Mouse (Mus musculus) midbrain, embryonic 12.5 days (tissue): ENCODE data around the gene Slc5a9. TPM values are rescaled to one million over a fixed set of nuclear protein-coding genes. Genes with fewer than 3 reads are reported as not detected.
"Not testable (repeated sequence)": the region's sequence is repeated elsewhere in the genome, so short reads cannot be mapped to it uniquely, and the experiment has no call there.

Experiments used
- ATAC-seq: fragments of 200-750 bp; cut with Nextera tagmentation; 2 replicates; pipeline ENCODE4 v1.8.0; 2017; ENCODE audit warnings: low read depth, moderate TSS enrichment, moderate library complexity; ENCODE audit not compliant: low FRiP score
- H3K27ac ChIP-seq: fragments of 300-500 bp; sonication (generic); replicated peaks from 2 replicates; pipeline ENCODE4 v1.5.1; 2016; ENCODE audit warnings: mild to moderate bottlenecking
- H3K27me3 ChIP-seq: fragments of 300-500 bp; sonication (generic); 2 replicates; pipeline ENCODE4 v1.6.1; 2016; ENCODE audit warnings: mild to moderate bottlenecking
- H3K36me3 ChIP-seq: fragments of 300-500 bp; sonication (generic); 2 replicates; pipeline ENCODE4 v1.6.1; 2016
- H3K4me1 ChIP-seq: fragments of 300-500 bp; sonication (generic); 2 replicates; pipeline ENCODE4 v1.6.1; 2016
- H3K4me2 ChIP-seq: fragments of 300-500 bp; sonication (generic); replicated peaks from 2 replicates; pipeline ENCODE4 v1.6.1; 2016; ENCODE audit warnings: mild to moderate bottlenecking, moderate library complexity
- H3K4me3 ChIP-seq: fragments of 300-500 bp; sonication (generic); 2 replicates; pipeline ENCODE4 v1.5.1; 2016; ENCODE audit warnings: mild to moderate bottlenecking
- H3K9ac ChIP-seq: fragments of 300-500 bp; sonication (generic); replicated peaks from 2 replicates; pipeline ENCODE4 v1.6.1; 2016; ENCODE audit warnings: mild to moderate bottlenecking, moderate library complexity
- H3K9me3 ChIP-seq: fragments of 300-500 bp; sonication (generic); 2 replicates; pipeline ENCODE4 v1.6.1; 2016; ENCODE audit warnings: mild to moderate bottlenecking
- WGBS: fragments of 180-500 bp; shearing (Covaris S2); methylation state at CpG from one replicate; pipeline ENCODE4 v1.1.7; 2016; 5-methylcytosine and 5-hydroxymethylcytosine counted together
- polyA plus RNA-seq: library from polyadenylated mRNA; unstranded; fragments of >200 nt; fragmentation: Nextera tagmentation; extraction: Ambion mirVana; gene quantifications from 2 replicates; pipeline ENCODE4 v1.2.1, GENCODE M21; 2016

Slc5a9 gene
- polyA plus RNA-seq, result not detected in 2 replicates

GRCm38 (mm10) chr4:111902775-111903174 is at the start of gene Slc5a9:
Gene Slc5a9 (minus strand): TSS chr4:111902918.
- no peaks in the 10 kb centered on the region for H3K9me3 ChIP-seq
- H3K36me3 ChIP-seq, result no peaks in the 10 kb centered on the region
- no peak within 1 kb of the TSS for H3K4me3 ChIP-seq
- no peak within 1 kb of the TSS for H3K9ac ChIP-seq
- H3K27me3 ChIP-seq, result no peaks in the 10 kb centered on the region
- no peaks in the 10 kb centered on the region for H3K4me1 ChIP-seq
- no peak within 1 kb of the TSS for H3K4me2 ChIP-seq
- H3K27ac ChIP-seq, result no peak within 1 kb of the TSS
- no peak for ATAC-seq

GRCm38 (mm10) chr4:111919092-111919491 is 16.4 kb upstream of the Slc5a9 start, which contains the start of gene Skint8:
Gene Skint8 (plus strand): TSS chr4:111919392.
- Histone ChIP-seq H3K9ac (no peak within 1 kb of the TSS), H3K36me3 (no peaks in the 10 kb centered on the region), H3K9me3 (peaks cover 9% of the 10 kb centered on the region), H3K27me3 (no peaks in the 10 kb centered on the region), H3K4me3 (no peak within 1 kb of the TSS), H3K4me2 (no peak within 1 kb of the TSS), H3K27ac (no peak within 1 kb of the TSS), H3K4me1 (no peaks in the 10 kb centered on the region)
- ATAC-seq, result no peak
- 86% methylated on average over 1 of the region's 1 CpGs for WGBS

- no peak overlapping the region for H3K4me2 ChIP-seq
- H3K36me3 ChIP-seq, result no peaks in the 10 kb centered on the region
- no peak overlapping the region for H3K9ac ChIP-seq
- H3K4me3 ChIP-seq, result no peak overlapping the region
- no peaks in the 10 kb centered on the region for H3K27me3 ChIP-seq
- H3K27ac ChIP-seq, result no peak overlapping the region
- 0 out of 2 replicates have a peak, but pooled peaks have one; percentile 52 for ATAC-seq
- no peaks in the 10 kb centered on the region for H3K9me3 ChIP-seq
- no peaks in the 10 kb centered on the region for H3K4me1 ChIP-seq
- WGBS, result 42% methylated on average over 2 of the region's 2 CpGs
Measured at GRCm38 (mm10) chr4:111907926-111908325, 5.2 kb upstream of the Slc5a9 start.

GRCm38 (mm10) chr4:111901473-111901872 is 1.2 kb downstream of the Slc5a9 start:
- no peak overlapping the region for H3K4me3 ChIP-seq
- H3K27me3 ChIP-seq, result no peaks in the 10 kb centered on the region
- H3K4me1 ChIP-seq, result no peaks in the 10 kb centered on the region
- no peak overlapping the region for H3K27ac ChIP-seq
- no peak for ATAC-seq
- WGBS, result 74% methylated on average over 1 of the region's 1 CpGs
- H3K9ac ChIP-seq, result no peak overlapping the region
- no peak overlapping the region for H3K4me2 ChIP-seq
- H3K36me3 ChIP-seq, result no peaks in the 10 kb centered on the region
- no peaks in the 10 kb centered on the region for H3K9me3 ChIP-seq

GRCm38 (mm10) chr4:111900491-111900890 is 2.2 kb downstream of the Slc5a9 start:
- H3K4me1 ChIP-seq, H3K9ac ChIP-seq, H3K4me2 ChIP-seq, H3K9me3 ChIP-seq, H3K27ac ChIP-seq, H3K36me3 ChIP-seq, ATAC-seq, H3K27me3 ChIP-seq, H3K4me3 ChIP-seq: not testable (repeated sequence)
- 88% methylated on average over 1 of the region's 1 CpGs for WGBS

- no peaks in the 10 kb centered on the region for H3K9me3 ChIP-seq
- H3K27me3 ChIP-seq, result no peaks in the 10 kb centered on the region
- no peak for ATAC-seq
- H3K4me3 ChIP-seq, result no peak overlapping the region
- no peaks in the 10 kb centered on the region for H3K4me1 ChIP-seq
- no peak overlapping the region for H3K27ac ChIP-seq
- no peaks in the 10 kb centered on the region for H3K36me3 ChIP-seq
- WGBS, result 73% methylated on average over 4 of the region's 4 CpGs
- no peak overlapping the region for H3K9ac ChIP-seq
- no peak overlapping the region for H3K4me2 ChIP-seq
Measured at GRCm38 (mm10) chr4:111898566-111898965, 4.2 kb downstream of the Slc5a9 start.

GRCm38 (mm10) chr4:111897755-111898154 is 5.0 kb downstream of the Slc5a9 start:
- H3K36me3 ChIP-seq, result no peaks in the 10 kb centered on the region
- no peak for ATAC-seq
- H3K27me3 ChIP-seq, result no peaks in the 10 kb centered on the region
- H3K4me2 ChIP-seq, result no peak overlapping the region
- no peak overlapping the region for H3K9ac ChIP-seq
- 67% methylated on average over 1 of the region's 1 CpGs for WGBS
- no peaks in the 10 kb centered on the region for H3K9me3 ChIP-seq
- no peak overlapping the region for H3K27ac ChIP-seq
- no peak overlapping the region for H3K4me3 ChIP-seq
- H3K4me1 ChIP-seq, result no peaks in the 10 kb centered on the region

- no peaks in the 10 kb centered on the region for H3K27me3 ChIP-seq
- no peak overlapping the region for H3K9ac ChIP-seq
- no peak overlapping the region for H3K4me2 ChIP-seq
- ATAC-seq, result no peak
- no peak overlapping the region for H3K4me3 ChIP-seq
- H3K4me1 ChIP-seq, result no peaks in the 10 kb centered on the region
- H3K9me3 ChIP-seq, result no peaks in the 10 kb centered on the region
- no peaks in the 10 kb centered on the region for H3K36me3 ChIP-seq
- H3K27ac ChIP-seq, result no peak overlapping the region
Measured at GRCm38 (mm10) chr4:111892138-111892537, 10.6 kb downstream of the Slc5a9 start.

- Histone ChIP-seq H3K4me2 (no peak overlapping the region), H3K9ac (no peak overlapping the region), H3K9me3 (no peaks in the 10 kb centered on the region), H3K27me3 (no peaks in the 10 kb centered on the region), H3K36me3 (no peaks in the 10 kb centered on the region), H3K27ac (no peak overlapping the region), H3K4me1 (no peaks in the 10 kb centered on the region), H3K4me3 (no peak overlapping the region)
- WGBS, result 23% methylated on average over 4 of the region's 4 CpGs
- peak; percentile 73 for ATAC-seq
Measured at GRCm38 (mm10) chr4:111886607-111887006, 16.1 kb downstream of the Slc5a9 start.

GRCm38 (mm10) chr4:111886018-111886417 is 16.7 kb downstream of the Slc5a9 start:
- Histone ChIP-seq H3K9ac (no peak overlapping the region), H3K36me3 (no peaks in the 10 kb centered on the region), H3K27me3 (no peaks in the 10 kb centered on the region), H3K4me3 (no peak overlapping the region), H3K4me1 (no peaks in the 10 kb centered on the region), H3K27ac (no peak overlapping the region), H3K9me3 (no peaks in the 10 kb centered on the region), H3K4me2 (peak overlapping the region; percentile 30; the same call in 1 of the 2 replicates)
- 13% methylated on average over 7 of the region's 7 CpGs for WGBS
- peak; percentile 71 for ATAC-seq

GRCm38 (mm10) chr4:111883543-111883942 is 19.2 kb downstream of the Slc5a9 start:
- no peaks in the 10 kb centered on the region for H3K36me3 ChIP-seq
- no peak for ATAC-seq
- WGBS, result 93% methylated on average over 12 of the region's 12 CpGs
- H3K27me3 ChIP-seq, result no peaks in the 10 kb centered on the region
- no peak overlapping the region for H3K4me2 ChIP-seq
- no peak overlapping the region for H3K27ac ChIP-seq
- H3K9ac ChIP-seq, result no peak overlapping the region
- H3K9me3 ChIP-seq, result no peaks in the 10 kb centered on the region
- no peaks in the 10 kb centered on the region for H3K4me1 ChIP-seq
- no peak overlapping the region for H3K4me3 ChIP-seq

- Histone ChIP-seq H3K4me3 (no peak overlapping the region), H3K4me1 (no peaks in the 10 kb centered on the region), H3K4me2 (no peak overlapping the region), H3K27ac (no peak overlapping the region), H3K36me3 (no peaks in the 10 kb centered on the region), H3K27me3 (no peaks in the 10 kb centered on the region), H3K9ac (no peak overlapping the region), H3K9me3 (no peaks in the 10 kb centered on the region)
- no peak for ATAC-seq
- WGBS, result 43% methylated on average over 4 of the region's 4 CpGs
Measured at GRCm38 (mm10) chr4:111880112-111880875, 22.4 kb downstream of the Slc5a9 start.
